In the genomic region with DNA sequence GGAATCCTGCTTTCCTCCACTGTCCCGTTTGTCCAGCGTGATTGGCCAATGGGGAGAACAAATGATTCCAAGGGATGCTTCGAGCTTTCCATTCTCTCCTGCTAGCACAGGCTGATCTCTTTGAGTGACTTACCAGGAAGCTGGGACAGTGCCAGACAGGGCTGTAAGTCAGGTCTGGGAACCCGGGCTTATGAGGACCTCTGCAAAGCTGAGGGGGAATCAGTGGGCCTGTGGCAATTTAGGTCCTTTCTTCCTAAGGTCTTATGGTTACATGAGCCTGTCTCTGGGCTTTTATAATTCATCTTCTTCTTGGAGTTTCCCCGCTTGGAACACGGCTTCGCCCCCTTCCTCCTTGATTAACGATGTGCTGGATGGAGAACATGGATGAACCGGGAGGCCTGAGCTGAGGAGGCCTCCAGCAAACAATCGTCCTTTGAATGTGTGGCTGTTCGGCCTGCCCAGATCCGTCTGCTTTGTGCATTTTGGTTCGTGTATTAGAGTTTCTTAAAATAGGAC, we compare ENCODE assay signal across 8 mouse cellular contexts.
DNase-seq lines count a peak whose midpoint lies in the region; ATAC-seq and TF ChIP-seq lines count a peak whose summit lies in the region.

No protein-coding gene starts in this region.

- no peak overlapping the region for H3K9ac ChIP-seq in midbrain, postnatal 0 days (replicated peaks; ENCODE audit: low read length, poor library complexity, severe bottlenecking)
- 0 out of 2 replicates have a peak overlapping the region, but pooled peaks have one; percentile 8 for H3K9ac ChIP-seq in limb, embryonic 13.5 days
- no peak overlapping the region for H3K9ac ChIP-seq in stomach, embryonic 15.5 days

- WGBS in midbrain, embryonic 10.5 days, result 57% methylated on average over 13 of the region's 13 CpGs
- WGBS in midbrain, postnatal 0 days, result 44% methylated on average over 13 of the region's 13 CpGs
- 19% methylated on average over 13 of the region's 13 CpGs for WGBS in limb, embryonic 13.5 days
- 30% methylated on average over 13 of the region's 13 CpGs for WGBS in stomach, embryonic 15.5 days

- DNase-seq in cerebellum, postnatal 14 days, result peak; percentile 42 to 44
- no peak for DNase-seq in cerebellum, adult 11 months
- DNase-seq in midbrain, embryonic 10.5 days (ENCODE audit: low spot score), result no peak
- no peak for DNase-seq in midbrain, postnatal 0 days (ENCODE audit: low spot score)
- no peak for DNase-seq in left cerebral cortex, adult 11 months (ENCODE audit: low spot score)

- H3K4me2 ChIP-seq in midbrain, postnatal 0 days (ENCODE audit: low read depth, low read length, poor library complexity, severe bottlenecking), result no peak overlapping the region
- H3K4me2 ChIP-seq in limb, embryonic 13.5 days (replicated peaks), result peak overlapping the region; percentile 44
- H3K4me2 ChIP-seq in stomach, embryonic 15.5 days, result peak overlapping the region; percentile 10; the same call in 1 of the 2 replicates

- TF ChIP-seq CTCF in midbrain, postnatal 0 days (IDR thresholded peaks at IDR 0.05), result no peak

- H3K36me3 ChIP-seq in midbrain, embryonic 10.5 days, result no peaks in the 10 kb centered on the region
- H3K36me3 ChIP-seq in midbrain, postnatal 0 days (ENCODE audit: insufficient read depth, low read length), result no peaks in the 10 kb centered on the region
- no peaks in the 10 kb centered on the region for H3K36me3 ChIP-seq in limb, embryonic 13.5 days
- H3K36me3 ChIP-seq in stomach, embryonic 15.5 days, result no peaks in the 10 kb centered on the region

- H3K27me3 ChIP-seq in midbrain, embryonic 10.5 days (ENCODE audit: low read depth, poor library complexity, severe bottlenecking), result peaks cover 10% of the 10 kb centered on the region
- H3K27me3 ChIP-seq in midbrain, postnatal 0 days (ENCODE audit: insufficient read depth, low read length), result no peaks in the 10 kb centered on the region
- no peaks in the 10 kb centered on the region for H3K27me3 ChIP-seq in limb, embryonic 13.5 days
- H3K27me3 ChIP-seq in stomach, embryonic 15.5 days (replicated peaks), result no peaks in the 10 kb centered on the region

- H3K27ac ChIP-seq in midbrain, embryonic 10.5 days (replicated peaks), result peak overlapping the region; percentile 59; the same call in 1 of the 2 replicates
- no peak overlapping the region; the same call in 1 of the 2 replicates for H3K27ac ChIP-seq in midbrain, postnatal 0 days (ENCODE audit: low read depth, low read length)
- H3K27ac ChIP-seq in limb, embryonic 13.5 days, result peak overlapping the region; percentile 95
- H3K27ac ChIP-seq in stomach, embryonic 15.5 days, result peak overlapping the region; percentile 89

- peaks cover 16% of the 10 kb centered on the region for H3K4me1 ChIP-seq in midbrain, embryonic 10.5 days
- no peaks in the 10 kb centered on the region for H3K4me1 ChIP-seq in midbrain, postnatal 0 days (ENCODE audit: insufficient read depth, low read length)
- peaks cover 59% of the 10 kb centered on the region for H3K4me1 ChIP-seq in limb, embryonic 13.5 days
- peaks cover 38% of the 10 kb centered on the region for H3K4me1 ChIP-seq in stomach, embryonic 15.5 days

- H3K9me3 ChIP-seq in midbrain, embryonic 10.5 days (replicated peaks), result no peaks in the 10 kb centered on the region; the same call in 1 of the 2 replicates
- no peaks in the 10 kb centered on the region for H3K9me3 ChIP-seq in midbrain, postnatal 0 days (ENCODE audit: low read length)
- 0 out of 2 replicates have a peak, but pooled peaks cover 6% of the 10 kb centered on the region for H3K9me3 ChIP-seq in limb, embryonic 13.5 days
- H3K9me3 ChIP-seq in stomach, embryonic 15.5 days, result no peaks in the 10 kb centered on the region

- H3K4me3 ChIP-seq in midbrain, embryonic 10.5 days, result no peak overlapping the region
- H3K4me3 ChIP-seq in midbrain, postnatal 0 days (ENCODE audit: low read depth, low read length), result no peak overlapping the region
- H3K4me3 ChIP-seq in limb, embryonic 13.5 days, result no peak overlapping the region
- H3K4me3 ChIP-seq in stomach, embryonic 15.5 days (replicated peaks), result no peak overlapping the region

- ATAC-seq in midbrain, postnatal 0 days (ENCODE audit: low FRiP score), result no peak
- peak; percentile 4 for ATAC-seq in limb, embryonic 13.5 days (ENCODE audit: low FRiP score, low read depth)
- no peak for ATAC-seq in stomach, embryonic 15.5 days (ENCODE audit: insufficient read depth, low FRiP score, low read depth)
- no peak for ATAC-seq in CD4-positive, CD25-positive, alpha-beta regulatory T cell, adult 4 months

Comparison
In these comparisons a context has a peak if more than half of its experiments do, and no peak if none do; other contexts are left out.
1. DNase-seq: peak in cerebellum, postnatal 14 days (2 of 2); none in cerebellum, adult 11 months (single experiment), midbrain, embryonic 10.5 days (single experiment), midbrain, postnatal 0 days (single experiment) and left cerebral cortex, adult 11 months (single experiment).